Mouse (Mus musculus) embryonic fibroblast, embryonic 13.5 days (primary cell): ENCODE results near the gene Klhl31.

ENCODE experiments used
- CTCF ChIP-seq: IDR thresholded peaks from 2 replicates; pipeline ENCODE4 v1.5.1; 2011; ENCODE audit warnings: mild to moderate bottlenecking, control low read depth, low read length, moderate library complexity, borderline replicate concordance; ENCODE audit not compliant: insufficient read depth
- POLR2A ChIP-seq: IDR thresholded peaks from 2 replicates; pipeline ENCODE4 v1.6.1; 2011; ENCODE audit warnings: low read depth, mild to moderate bottlenecking, control low read depth, low read length, moderate library complexity

DNA sequence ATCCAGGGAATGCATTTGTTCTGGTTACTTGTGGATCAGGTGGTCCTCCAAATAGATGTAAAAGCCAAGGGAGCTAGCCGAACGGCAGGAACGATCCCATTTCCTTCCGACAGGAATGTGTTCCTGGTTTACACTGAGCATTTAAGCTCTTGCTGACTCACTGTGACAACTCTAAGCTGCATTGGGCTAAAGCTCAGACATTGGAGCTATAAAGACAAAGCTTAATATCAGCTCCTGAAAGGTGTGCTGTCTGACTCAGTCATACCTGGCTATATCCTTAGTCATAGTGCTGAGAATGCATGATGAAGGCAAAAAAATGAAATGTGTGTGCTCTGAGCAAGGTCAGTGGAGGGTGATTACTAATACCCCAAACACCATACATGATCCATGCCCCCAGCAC, 67.8 kb downstream of the Klhl31 start:
- no peak for TF ChIP-seq CTCF
- no peak for TF ChIP-seq POLR2A
